Mouse (Mus musculus) spleen, postnatal 36 days (tissue): Measurements from ENCODE around the gene Arih1.
"Not testable (repeated sequence)": the region's sequence is repeated elsewhere in the genome, so short reads cannot be mapped to it uniquely, and the experiment has no call there.

Experiments
- DNase-seq, 2 experiments: peaks; one replicate each; pipeline ENCODE4 v3.0.0; 2022; ENCODE audit warnings: low spot score in 2 of 2, mixed read lengths in 1 of 2

Arih1 gene

DNA sequence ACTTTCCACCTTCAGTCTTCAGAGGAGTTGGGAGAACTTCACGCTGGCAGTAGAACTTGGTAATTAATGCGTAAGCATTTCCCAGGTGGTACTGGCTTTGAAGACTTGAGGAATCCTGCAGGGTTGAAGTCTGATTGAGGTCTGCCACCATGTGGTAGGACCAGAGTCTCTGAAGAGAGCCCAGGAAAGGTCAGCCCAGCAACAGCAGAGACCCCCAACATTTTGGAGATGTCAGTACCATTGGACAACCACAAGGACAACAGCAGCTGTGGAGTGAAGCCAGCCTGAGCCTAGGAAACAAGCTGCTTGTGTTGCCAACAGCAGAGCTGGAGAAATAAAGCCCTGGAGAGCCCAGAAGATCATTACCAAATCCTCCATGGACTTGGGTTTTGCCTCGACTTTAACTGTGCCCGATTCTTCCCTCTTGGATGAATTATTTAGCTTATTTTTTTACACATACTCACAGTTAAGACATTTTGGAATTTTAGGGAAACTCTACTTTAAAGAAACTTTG is 27.4 kb downstream of the Arih1 start:
- DNase-seq, result no peak

DNA sequence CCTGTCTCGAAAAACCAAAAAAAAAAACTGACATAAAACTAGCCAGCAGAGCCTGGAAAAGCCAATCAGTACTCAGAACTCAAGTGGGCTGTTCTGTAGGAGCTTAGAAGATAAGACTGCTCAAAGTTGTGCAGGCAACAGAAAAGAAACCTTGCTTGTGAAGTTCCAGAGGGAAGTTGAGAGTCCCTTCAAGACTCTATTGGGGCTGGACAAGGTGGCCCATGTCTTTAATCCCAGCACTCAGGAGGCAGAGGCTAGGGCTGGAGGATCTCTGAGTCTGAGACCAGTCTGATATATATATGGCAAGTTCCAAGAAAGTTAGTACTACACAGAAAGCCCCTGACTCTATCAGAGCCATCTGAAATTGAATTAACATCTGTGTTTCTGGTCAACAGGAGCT is 28.0 kb downstream of the Arih1 start:
- DNase-seq, result no peak

DNA sequence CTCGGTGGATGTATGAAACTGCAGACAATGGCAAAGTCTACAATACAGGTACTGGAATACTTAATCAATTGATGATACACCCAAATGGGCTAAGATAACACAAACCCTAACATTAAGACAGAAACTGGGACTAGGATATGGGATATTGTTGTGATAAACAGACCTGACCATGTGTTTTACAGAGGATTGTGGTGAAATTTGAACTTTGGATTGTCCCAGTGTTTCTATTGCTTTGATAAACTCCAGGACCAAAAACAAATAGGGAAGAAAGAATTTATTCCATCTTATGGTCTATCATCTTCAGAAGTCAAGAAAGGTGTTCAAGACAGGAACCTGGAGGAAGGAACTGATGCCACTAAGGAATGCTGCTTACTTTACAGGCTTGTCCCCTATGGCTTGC is 28.7 kb downstream of the Arih1 start:
- no peak for DNase-seq

DNA sequence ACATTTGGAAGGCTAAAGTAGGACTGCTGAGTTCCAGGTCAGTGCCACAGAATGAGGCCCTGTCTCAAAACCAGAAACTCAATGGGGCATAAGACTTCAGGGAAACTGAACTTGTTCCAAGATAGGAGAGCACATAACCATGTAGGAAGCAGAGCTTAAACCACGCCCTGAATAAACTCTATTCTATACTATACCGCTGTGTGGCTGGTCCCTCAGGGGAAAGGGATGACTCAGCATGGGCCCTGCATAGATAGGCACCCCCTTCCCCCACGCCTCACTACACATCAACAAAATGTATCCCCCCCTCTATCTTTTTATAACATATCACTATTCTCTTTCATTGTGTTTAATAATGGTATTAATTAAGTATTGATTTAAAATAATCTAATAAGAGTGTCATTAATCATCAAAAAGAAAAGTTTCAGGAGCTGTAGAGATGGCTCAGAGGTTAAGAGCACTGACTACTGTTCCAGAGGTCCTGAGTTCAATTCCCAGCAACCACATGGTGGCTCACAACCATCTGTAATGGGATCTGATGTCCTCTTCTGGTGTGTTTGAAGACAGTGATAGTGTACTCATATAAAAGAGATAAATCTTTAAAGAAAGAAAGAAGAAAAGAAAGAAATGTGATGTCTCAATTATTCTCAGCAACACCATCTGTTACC is 30.9 kb downstream of the Arih1 start:
- no peak for DNase-seq

DNA sequence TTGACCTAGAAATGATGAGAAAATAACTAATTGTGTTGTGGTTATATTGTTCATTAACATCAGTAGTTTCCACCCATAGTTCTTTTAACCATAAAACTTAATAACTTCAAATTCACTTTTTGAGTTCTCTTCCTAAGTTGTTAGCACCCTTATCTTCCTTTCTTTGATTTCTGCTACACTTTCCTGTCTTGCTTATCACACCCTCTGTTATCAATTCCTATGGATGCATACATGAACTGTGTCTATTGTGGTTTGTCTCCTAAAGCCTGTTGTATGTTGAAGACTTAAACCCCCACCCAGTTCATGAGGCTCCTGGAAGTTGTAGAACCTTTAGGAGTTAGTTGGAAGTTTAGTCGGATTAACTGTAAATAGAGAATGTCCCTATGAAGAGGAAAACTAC is 52.7 kb downstream of the Arih1 start:
- no peak for DNase-seq

DNA sequence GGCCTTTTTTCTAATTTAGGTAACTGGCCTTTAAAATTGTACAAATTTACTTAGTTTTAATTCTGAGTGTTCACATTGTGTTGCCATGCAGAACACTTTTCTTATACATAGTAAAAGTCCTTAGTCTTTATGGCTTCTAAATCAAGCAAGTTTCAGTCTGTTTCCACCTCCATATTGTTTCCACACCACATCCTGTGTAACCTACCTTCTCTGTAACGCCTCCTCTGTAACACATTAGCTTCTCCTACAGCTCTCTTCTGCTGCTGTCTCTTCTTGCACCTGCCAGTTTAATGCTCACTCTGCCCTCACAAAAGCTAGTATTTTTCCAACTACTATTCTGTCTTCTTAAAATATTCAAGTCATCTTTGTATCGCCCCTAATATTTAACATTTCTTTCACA is 54.8 kb downstream of the Arih1 start:
- peak; percentile 3 to 4 for DNase-seq

DNA sequence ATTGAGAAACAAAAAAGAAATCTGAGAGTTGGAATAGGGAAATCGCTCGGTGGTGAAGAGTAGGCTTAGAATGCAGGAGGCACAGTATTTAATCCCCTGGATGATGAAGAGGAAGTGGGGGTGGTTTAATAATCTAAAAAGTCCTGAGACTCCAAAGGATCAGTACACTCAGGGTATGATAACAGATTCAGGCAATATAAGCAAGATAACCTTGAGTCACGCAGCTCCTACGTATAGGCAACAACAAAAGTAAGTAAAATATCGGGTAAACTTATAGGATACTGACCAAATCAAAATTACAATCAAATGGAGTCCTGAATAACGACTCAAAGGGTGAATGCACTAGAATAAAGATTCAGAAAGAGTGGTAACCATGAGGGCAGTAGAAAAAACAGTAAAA is 65.9 kb downstream of the Arih1 start:
- no peak for DNase-seq

DNA sequence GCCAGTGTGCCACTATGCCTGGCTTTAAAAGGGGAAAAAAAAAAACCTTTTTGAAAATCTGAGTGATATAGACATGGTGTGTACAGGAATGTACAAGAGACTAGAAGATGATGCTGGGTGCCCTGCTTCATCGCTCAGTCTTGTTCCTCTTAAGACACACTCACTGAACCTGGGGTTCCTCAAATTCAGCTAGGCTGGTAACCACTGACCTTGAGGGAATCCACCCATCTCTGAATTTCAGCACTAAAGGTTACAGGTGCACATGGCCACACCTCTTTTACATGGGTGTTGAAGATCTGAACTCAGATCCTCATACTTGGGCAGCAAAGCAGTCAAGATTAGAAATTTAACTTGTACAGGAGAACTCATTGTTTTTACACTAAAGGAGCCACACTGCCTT is 79.1 kb downstream of the Arih1 start:
- DNase-seq, result peak; percentile 63 to 64

DNA sequence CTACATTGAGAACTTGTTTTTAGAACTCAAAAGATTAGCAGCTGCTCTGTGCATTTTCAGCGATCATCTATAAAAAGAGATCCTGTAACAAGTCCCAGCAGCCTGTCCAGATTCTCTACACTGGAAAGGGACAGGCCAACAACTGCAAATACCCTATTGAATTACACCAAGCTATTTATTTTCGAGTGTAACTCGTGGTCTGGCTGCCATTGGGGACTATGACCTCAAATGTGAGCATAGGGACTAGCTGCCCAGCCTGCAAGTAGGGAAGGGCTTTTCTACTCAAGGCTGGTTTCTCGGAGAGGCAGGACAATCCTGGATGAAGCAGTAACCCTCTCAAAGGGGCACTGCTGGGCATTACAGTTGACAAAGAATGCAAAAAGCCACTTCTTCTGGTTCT is 97.3 kb downstream of the Arih1 start:
- DNase-seq, result no peak

DNA sequence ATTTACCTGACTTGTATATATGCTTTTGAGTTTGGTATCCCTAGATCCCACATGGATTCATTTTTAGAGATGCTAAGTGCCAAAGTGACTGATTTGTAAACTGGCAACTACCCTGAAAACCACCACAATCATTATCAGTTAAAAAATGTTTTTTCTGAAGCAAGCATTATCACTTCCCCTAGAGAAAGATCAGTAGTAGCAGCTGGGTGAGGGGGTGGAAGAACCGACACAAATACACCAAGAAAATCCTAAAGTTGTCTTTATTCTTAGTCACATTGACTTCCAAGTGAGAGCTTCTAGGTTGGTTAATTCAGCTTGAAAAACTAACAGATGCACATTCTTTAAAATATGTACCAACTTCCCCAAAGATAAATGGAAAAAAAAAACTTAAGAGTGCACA is 98.1 kb downstream of the Arih1 start:
- DNase-seq, result no peak

DNA sequence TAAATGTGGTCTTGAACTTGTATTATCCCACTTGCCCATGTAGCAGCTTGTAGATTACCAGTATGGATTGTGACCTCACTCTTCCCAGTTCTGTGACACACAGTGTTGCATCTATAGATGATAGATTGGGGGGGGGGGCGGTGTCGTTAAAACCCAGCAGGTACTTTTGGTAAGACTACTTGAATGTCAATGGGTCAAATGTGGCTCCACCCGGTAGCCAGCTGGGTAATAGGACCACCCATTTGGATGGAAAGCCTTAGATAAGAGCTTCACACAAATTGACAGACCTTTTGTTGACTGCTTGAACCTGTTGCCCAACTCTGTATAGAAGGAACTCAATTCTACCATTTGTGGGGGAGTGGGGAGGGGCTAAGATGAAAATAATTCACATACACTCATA is 99.0 kb downstream of the Arih1 start:
- DNase-seq, result no peak

DNA sequence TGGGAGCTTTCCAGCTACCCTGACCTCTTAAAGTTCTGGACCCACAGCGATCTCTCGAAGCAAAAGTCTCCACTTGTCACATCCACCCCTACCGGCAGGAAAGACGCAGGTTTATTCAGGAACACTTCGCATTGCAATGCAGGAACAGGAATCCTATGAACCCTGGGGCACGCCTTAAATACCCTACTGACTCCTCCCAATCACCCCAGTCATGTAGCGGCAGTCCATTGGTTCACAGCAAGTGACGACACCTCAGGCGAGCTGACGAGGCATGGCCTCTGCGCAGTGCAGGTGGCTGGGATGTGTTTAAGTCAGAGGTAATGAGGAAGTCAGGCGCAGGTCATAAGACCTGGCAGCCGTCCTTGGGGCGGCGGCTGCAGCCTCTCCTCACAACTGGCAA is 110.8 kb downstream of the Arih1 start:
- no peak for DNase-seq

DNA sequence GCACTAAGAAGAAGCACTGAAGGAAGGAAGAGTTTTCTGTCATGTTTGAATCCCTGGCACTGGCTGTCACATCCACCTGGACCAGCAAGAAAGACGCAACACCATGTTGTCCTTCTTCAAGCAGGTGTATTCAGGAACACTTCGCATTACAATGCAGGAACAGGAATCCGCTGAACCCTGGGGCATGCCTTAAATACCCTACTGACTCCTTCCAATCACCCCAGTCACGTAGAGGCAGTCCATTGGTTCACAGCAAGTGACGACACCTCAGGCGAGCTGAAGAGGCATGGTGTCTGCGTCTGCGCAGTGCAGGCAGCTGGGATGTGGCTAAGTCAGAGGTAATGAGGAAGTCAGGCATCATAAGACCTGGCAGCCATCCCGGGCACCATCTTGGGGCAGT is 116.8 kb downstream of the Arih1 start:
- no peak for DNase-seq

DNA sequence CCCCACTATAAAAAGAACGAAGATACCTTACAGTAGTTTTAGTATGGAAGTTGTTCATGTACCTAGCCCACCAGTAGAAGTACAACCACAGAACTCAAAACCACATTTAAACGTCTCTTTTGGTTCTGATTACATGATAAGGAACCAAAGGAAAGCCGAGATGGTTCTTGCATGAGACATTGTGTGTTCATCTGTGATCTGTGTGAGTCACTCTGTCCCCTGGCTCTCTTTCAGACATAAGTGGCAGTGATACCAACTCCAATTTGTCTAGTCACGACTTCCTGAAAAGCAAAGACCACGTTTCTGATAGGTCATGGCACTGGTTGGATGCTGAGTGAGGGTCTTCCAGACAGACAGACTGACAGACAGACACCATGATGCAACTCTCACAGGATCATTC is 117.2 kb downstream of the Arih1 start:
- DNase-seq, result no peak

DNA sequence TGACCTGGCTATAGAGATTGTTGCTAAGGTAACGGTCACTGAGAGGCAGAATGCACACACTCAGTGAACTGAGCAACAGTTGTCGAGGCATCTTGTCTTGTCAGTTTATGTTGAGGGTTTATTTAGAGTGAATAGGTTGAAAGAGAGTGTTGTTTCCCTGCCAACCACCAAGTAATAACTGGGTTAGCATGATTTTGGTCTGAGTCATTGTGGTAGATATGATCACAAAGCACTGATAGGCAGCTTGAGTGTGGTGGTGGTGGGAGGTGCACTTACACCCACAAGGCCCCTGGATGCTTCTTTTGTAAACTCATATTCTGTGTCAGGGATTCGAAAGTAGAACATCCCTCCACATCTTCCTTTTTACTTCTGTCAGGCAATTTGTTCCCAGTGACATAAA is 125.9 kb downstream of the Arih1 start:
- not testable (repeated sequence) for DNase-seq

DNA sequence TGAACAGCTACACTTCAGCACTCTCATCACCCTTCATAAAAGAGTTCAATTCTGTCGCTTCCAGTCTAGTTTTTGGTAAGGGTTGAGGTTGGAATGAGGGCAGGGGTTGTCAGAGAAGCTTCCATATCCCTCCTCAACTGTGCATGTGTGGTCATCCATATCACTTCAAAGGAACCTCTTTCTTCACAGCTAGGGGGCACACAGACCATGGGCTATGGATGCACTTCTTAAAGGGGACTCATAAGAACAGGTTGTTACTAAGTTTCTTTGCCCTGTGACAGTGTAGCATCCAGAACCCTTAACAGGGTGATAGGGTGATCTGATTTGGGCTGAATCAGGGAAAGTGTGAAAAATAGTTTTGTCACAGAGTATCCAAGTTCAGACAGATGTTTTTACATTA is 128.4 kb downstream of the Arih1 start:
- not testable (repeated sequence) for DNase-seq

DNA sequence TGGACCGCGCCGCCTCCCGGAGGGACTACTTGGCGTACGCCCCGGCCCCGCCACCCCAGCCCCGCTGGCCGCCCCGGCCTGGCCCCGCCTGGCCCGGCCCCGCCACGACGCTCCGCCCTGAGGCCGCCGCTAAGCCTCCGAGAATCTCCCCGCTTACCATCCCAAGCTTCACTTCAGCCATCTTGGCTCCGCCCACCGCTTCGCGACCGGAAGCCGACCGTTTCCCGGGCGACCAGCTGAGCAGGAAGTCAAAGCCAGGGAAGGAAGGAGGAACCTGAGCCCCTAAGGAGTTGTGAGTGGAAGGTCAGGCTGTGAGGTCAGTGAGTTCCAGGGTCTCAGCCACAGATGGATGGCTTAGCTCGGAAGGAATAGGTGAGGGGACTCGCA is 133.2 kb downstream of the Arih1 start, which contains the start of gene Bbs4:
Gene Bbs4, minus strand, starts transcription at position 256 of the 387 bp plus-strand sequence.
- DNase-seq, result peak; percentile 91 to 92

DNA sequence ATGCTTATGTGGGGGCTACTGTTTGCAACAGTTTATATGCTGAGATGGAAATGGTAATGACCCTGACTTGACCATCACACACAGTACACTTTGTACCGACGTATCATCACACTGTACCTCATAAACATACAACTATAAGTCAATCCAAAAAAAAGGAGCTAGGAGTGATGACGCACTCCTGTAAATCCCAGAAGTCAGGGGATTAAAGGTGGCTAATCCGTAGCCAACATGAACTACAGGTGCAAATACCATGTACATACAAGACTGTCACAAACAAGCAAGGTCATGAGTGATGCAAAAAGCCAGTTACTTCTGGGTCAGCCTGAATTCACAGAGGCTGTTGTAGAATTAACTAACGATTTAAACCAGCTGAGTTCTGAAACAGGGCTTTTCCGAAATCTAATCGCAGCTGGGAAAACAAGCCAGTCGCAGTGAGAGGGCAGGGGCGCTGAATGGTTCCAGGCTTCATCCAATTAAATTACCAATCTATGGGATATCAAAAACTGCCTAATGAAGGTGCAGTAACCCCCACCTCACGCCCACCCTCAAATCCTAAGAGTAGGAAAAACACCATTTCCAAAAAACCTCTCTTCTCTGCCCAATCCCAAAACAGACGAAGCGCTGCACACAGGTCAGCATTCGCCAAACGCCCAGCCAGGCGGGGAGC is 133.7 kb downstream of the Arih1 start:
- DNase-seq, result no peak

DNA sequence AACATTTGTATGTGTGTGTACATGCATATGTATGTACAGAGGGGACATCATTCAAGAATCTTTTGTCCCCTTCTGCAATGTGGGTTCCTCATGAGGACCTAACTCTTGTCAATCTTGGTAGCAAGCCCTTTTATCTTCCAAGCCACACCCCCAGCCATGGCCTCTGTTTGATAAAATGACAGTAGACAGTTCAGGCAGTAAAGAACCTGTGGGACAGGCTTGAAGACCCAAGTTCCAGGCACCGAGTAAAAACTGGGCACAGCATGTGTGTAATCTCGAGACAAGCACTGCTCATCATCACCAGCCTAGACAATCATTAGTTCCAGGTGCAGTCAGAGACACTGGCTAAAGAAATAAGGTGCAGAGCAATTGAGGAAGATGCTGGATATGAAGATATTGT is 140.2 kb downstream of the Arih1 start:
- no peak for DNase-seq

DNA sequence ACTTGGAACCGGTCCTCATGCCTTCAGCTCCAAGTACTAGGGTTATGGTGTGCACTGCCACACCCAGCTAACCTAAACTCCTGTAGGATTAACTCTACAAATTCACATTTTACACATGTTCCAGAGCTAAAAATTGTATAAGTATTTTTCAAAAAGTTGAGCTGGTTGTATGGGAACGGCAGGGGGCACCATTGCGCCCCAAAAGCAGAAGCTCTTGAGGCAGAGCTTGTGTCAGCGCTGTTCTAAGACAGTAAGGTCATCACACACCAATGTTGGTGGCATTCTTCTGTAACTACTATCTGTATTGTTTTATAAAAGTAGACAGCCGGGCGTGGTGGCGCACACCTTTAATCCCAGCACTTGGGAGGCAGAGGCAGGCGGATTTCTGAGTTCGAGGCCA is 146.4 kb downstream of the Arih1 start:
- peak in 1 of 2 experiments; percentile 2 for DNase-seq

DNA sequence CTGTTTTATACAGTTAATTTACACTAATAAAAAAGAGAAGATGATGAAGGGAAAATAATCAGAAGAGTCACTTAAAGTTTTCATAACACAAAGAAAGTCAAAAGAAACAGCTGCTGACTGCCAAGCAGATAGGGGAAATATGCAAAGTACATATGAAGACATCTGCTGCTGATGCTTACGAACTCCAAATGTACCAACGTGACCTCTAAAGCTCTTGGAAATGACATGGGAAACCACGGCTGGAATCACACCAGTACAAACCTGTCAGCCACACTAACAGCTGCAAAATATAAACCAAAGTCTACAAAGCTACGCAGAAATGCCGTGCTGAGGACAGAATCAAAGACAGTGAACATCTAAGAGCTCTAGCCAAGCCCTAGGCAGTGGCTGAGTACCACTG is 147.3 kb downstream of the Arih1 start:
- DNase-seq, result no peak

DNA sequence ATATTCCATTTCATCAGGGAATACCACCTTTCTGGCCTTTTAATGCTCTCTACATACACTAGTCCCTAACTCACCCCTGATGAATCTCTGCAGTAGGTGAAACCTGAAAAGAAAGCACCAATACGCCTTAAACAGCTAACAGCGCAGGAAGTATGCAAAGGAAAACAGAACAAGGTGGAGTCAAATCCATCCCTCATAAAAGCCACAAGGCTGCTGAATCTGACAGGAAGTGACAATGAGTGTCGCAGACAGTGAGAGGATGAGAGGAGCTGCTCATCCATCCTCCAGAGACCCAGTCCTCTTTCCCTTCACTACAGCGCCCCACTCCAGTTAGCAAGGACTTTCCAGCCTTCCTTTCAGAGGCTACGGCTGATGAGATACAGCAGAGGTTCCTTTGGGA is 148.0 kb downstream of the Arih1 start:
- peak in 1 of 2 experiments; percentile 1 for DNase-seq
